Mouse (Mus musculus): Measurements from ENCODE around the gene Ripor1.
A peak's percentile ranks its signal among the peaks of the same experiment; 100 is the strongest.

DNA sequence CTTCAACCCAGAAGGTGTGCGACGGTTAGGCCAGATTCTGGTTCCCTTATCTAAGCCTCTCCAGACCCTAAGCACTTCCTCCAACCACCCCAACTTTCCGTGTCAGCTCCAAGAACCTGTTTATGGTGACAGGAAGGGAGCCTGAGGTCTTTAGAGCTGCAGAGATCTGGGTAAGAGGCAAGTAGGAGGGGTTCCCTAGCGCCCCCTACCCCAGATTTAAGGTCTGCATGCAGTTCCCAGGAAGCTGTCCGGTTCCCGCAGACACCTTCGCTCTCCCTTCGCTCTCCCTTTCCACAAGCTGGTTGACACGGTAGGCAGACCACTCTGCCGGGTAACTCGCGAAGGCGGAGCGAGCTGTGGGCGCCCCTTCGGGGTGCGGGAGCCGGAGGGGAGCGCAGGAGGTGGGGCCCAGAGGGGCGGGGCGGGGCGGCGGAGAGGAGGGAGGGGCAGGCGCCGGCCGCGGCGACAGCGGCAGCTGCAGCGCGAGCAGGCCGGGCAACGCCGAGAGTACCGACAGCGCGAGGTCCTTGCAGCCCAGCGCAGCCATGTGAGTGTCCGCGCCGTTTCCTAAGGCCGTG, at the start of gene Ripor1:
- TF ChIP-seq POLR2A (IDR thresholded peaks at IDR 0.05; ENCODE audit: insufficient read length, low read depth) (peak; percentile 97), E2F4 (IDR thresholded peaks at IDR 0.05; ENCODE audit: insufficient read depth) (no peak), USF1 (IDR thresholded peaks at IDR 0.05; ENCODE audit: low read depth) (no peak), CEBPB (IDR thresholded peaks at IDR 0.05; ENCODE audit: insufficient read depth, poor library complexity, severe bottlenecking) (no peak), TCF12 (IDR thresholded peaks at IDR 0.05; ENCODE audit: insufficient read depth, poor library complexity, severe bottlenecking) (no peak), MAX (IDR thresholded peaks at IDR 0.05; ENCODE audit: low read depth) (no peak), MYOG (IDR thresholded peaks at IDR 0.05; ENCODE audit: control insufficient read depth in 1 of 3, insufficient read depth in 1 of 3, insufficient read length in 2 of 3, low read depth in 2 of 3) (peak in 2 of 3 experiments; percentile 72 to 79), SRF (IDR thresholded peaks at IDR 0.05; ENCODE audit: control insufficient read depth, insufficient read length, low read depth) (no peak), POLR2AphosphoS2 (IDR thresholded peaks at IDR 0.05; ENCODE audit: insufficient read length, low read depth) (peak; percentile 99), TCF3 (IDR thresholded peaks at IDR 0.05; ENCODE audit: insufficient read length, low read depth) (peak; percentile 62), MYOD1 (IDR thresholded peaks at IDR 0.05; ENCODE audit: control insufficient read depth in 1 of 3, insufficient read length in 2 of 3, low read depth in 2 of 3) (peak in 2 of 3 experiments; percentile 79 to 93), REST (IDR thresholded peaks at IDR 0.05; ENCODE audit: insufficient read depth, insufficient read length) (no peak)
